Mouse (Mus musculus) granulocyte monocyte progenitor cell, adult 5-6 weeks (primary cell): ENCODE measurements around the gene Gm8914. TPM values are rescaled to one million over a fixed set of nuclear protein-coding genes. Genes with fewer than 3 reads are reported as not detected.
"Not testable (repeated sequence)": the region's sequence is repeated elsewhere in the genome, so short reads cannot be mapped to it uniquely, and the experiment has no call there.

Source experiments
- ATAC-seq: replicated peaks from 2 replicates; pipeline ENCODE4 v1.8.0; 2016; ENCODE audit warnings: mild to moderate bottlenecking, moderate TSS enrichment, inconsistent platforms; ENCODE audit not compliant: poor library complexity, severe bottlenecking
- total RNA-seq, 2 experiments: library from RNA; stranded (forward) in 1 of 2; stranded (reverse) in 1 of 2; fragments of 200-712, 200-1000 nt in 1 of 2; fragments of >200 nt in 1 of 2; fragmentation: Nextera tagmentation in 1 of 2; gene quantifications; 2 replicates each; pipeline ENCODE4 v1.2.3; 2014 to 2017

The Gm8914 gene
- total RNA-seq (2014; fragmentation: Nextera tagmentation) (not detected in 2 replicates), total RNA-seq (2017) (not detected in 2 replicates)

DNA sequence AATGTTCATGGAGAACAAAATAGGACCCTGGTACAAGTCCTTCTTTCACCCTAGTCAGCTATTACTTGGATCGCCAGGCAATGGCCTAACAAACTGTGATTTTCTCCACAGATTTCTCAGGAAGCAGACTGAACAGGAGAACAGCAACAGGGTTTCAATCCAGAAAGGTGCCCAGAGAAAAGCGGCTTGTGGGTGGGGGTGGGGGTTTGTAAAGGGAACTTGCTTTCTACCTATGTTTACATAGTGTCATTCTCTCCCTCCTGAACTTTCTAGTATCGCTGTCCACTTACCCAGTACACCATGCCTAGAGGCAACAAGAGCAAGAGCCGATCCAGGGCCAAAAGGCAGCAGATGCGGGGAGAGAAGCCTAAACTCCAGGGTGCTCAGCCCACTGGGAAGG, at the start of gene Gm8914:
Gene Gm8914 (plus strand): TSS at position 301 of the 400 bp plus-strand sequence.
- not testable (repeated sequence) for ATAC-seq

Other genes starting within 250 kb of the Gm8914 start
- not detected in 2 replicates for gene Mageb2, start 148.4 kb upstream of the Gm8914 start, total RNA-seq (2014; fragmentation: Nextera tagmentation)
- not detected in 2 replicates for gene Mageb2, start 148.4 kb upstream of the Gm8914 start, total RNA-seq (2017)
- gene Gm5072, start 87.6 kb upstream of the Gm8914 start, total RNA-seq (2014; fragmentation: Nextera tagmentation) = not detected in 2 replicates
- not detected in 2 replicates for gene Gm5072, start 87.6 kb upstream of the Gm8914 start, total RNA-seq (2017)
- not detected in 2 replicates for gene 1700084M14Rik, start 95.8 kb downstream of the Gm8914 start, total RNA-seq (2014; fragmentation: Nextera tagmentation)
- gene 1700084M14Rik, start 95.8 kb downstream of the Gm8914 start, total RNA-seq (2017) = not detected in 2 replicates
- not detected in 2 replicates for gene Gm14781, start 152.1 kb downstream of the Gm8914 start, total RNA-seq (2014; fragmentation: Nextera tagmentation)
- gene Gm14781, start 152.1 kb downstream of the Gm8914 start, total RNA-seq (2017) = not detected in 2 replicates